Mouse (Mus musculus) heart, adult 8-10 months (tissue): ENCODE results near the gene Slc4a10. TPM values are rescaled to one million over a fixed set of nuclear protein-coding genes. Genes with fewer than 3 reads are reported as not detected.

Experiments used
- DNase-seq: peaks from one replicate; pipeline ENCODE4 v3.0.0; 2022; ENCODE audit warnings: low spot score
- total RNA-seq, 4 experiments: library from RNA; stranded (reverse); gene quantifications; 2 replicates each; pipeline ENCODE4 v1.2.4; 2022

Slc4a10 gene
- total RNA-seq, 4 experiments from 2014 or later = 0.11 TPM; not detected in 3

GRCm38 (mm10) chr2:62278779-62279178 lies 232.5 kb downstream of the Slc4a10 start:
- no peak for DNase-seq

- DNase-seq = no peak
These were observed 233.5 kb downstream of the Slc4a10 start for GRCm38 (mm10) chr2:62279777-62280176.

- no peak for DNase-seq
These were observed 238.8 kb downstream of the Slc4a10 start for GRCm38 (mm10) chr2:62285026-62285425.

GRCm38 (mm10) chr2:62285847-62286246 lies 239.6 kb downstream of the Slc4a10 start:
- DNase-seq = no peak

GRCm38 (mm10) chr2:62287532-62287931 lies 241.3 kb downstream of the Slc4a10 start:
- DNase-seq = no peak

- no peak for DNase-seq
These were observed 247.6 kb downstream of the Slc4a10 start for GRCm38 (mm10) chr2:62293846-62294245.

GRCm38 (mm10) chr2:62301716-62302115 lies 255.5 kb downstream of the Slc4a10 start:
- DNase-seq = no peak

- DNase-seq = no peak
These were observed 260.7 kb downstream of the Slc4a10 start for GRCm38 (mm10) chr2:62306978-62307377.

GRCm38 (mm10) chr2:62307477-62307876 lies 261.2 kb downstream of the Slc4a10 start:
- DNase-seq = no peak

- DNase-seq = no peak
These were observed 270.7 kb downstream of the Slc4a10 start for GRCm38 (mm10) chr2:62316930-62317329.

- no peak for DNase-seq
These were observed 273.2 kb downstream of the Slc4a10 start for GRCm38 (mm10) chr2:62319489-62319888.

GRCm38 (mm10) chr2:62323078-62323637 lies 276.9 kb downstream of the Slc4a10 start:
- DNase-seq = no peak

GRCm38 (mm10) chr2:62325388-62325787 lies 279.1 kb downstream of the Slc4a10 start:
- DNase-seq = peak; percentile 36

GRCm38 (mm10) chr2:62331913-62332312 lies 285.7 kb downstream of the Slc4a10 start:
- no peak for DNase-seq

- DNase-seq = no peak
These were observed 286.2 kb downstream of the Slc4a10 start for GRCm38 (mm10) chr2:62332465-62332864.

GRCm38 (mm10) chr2:62334397-62335243 lies 288.4 kb downstream of the Slc4a10 start:
- no peak for DNase-seq

- DNase-seq = no peak
These were observed 290.8 kb downstream of the Slc4a10 start for GRCm38 (mm10) chr2:62337086-62337485.

GRCm38 (mm10) chr2:62339222-62339944 lies 293.1 kb downstream of the Slc4a10 start:
- no peak for DNase-seq

GRCm38 (mm10) chr2:62341061-62341733 lies 294.9 kb downstream of the Slc4a10 start:
- DNase-seq = no peak

GRCm38 (mm10) chr2:62341734-62342128 lies 295.5 kb downstream of the Slc4a10 start:
- no peak for DNase-seq

GRCm38 (mm10) chr2:62344367-62344766 lies 298.1 kb downstream of the Slc4a10 start:
- no peak for DNase-seq

- peak; percentile 11 for DNase-seq
These were observed 300.5 kb downstream of the Slc4a10 start for GRCm38 (mm10) chr2:62346771-62347170.
